Mouse (Mus musculus) c-Kit-positive CD71-negative TER-119-negative erythroid progenitor cells, embryonic 14.5 days (primary cell): ENCODE measurements around the gene Six4.
"Not testable (repeated sequence)": the region's sequence is repeated elsewhere in the genome, so short reads cannot be mapped to it uniquely, and the experiment has no call there.

Experiments
- DNase-seq: peaks from one replicate; pipeline ENCODE4 v3.0.0-alpha.2; 2013; ENCODE audit warnings: low read depth

Gene Six4

GRCm38 (mm10) chr12:73088500-73088899 is 24.8 kb downstream of the Six4 start:
- no peak for DNase-seq

GRCm38 (mm10) chr12:73087086-73087485 is 26.2 kb downstream of the Six4 start:
- DNase-seq: no peak

GRCm38 (mm10) chr12:73085739-73086630 is 27.3 kb downstream of the Six4 start:
- no peak for DNase-seq

- DNase-seq: no peak
Observed at GRCm38 (mm10) chr12:73083773-73084172, 29.5 kb downstream of the Six4 start.

- not testable (repeated sequence) for DNase-seq
Observed at GRCm38 (mm10) chr12:73081828-73082227, 31.4 kb downstream of the Six4 start.

- no peak for DNase-seq
Observed at GRCm38 (mm10) chr12:73060805-73061410, 52.3 kb downstream of the Six4 start.

GRCm38 (mm10) chr12:73057492-73057891 is 55.8 kb downstream of the Six4 start:
- DNase-seq: no peak

- DNase-seq: no peak
Observed at GRCm38 (mm10) chr12:73055451-73055850, 57.8 kb downstream of the Six4 start.

- no peak for DNase-seq
Observed at GRCm38 (mm10) chr12:73054576-73055185, 58.6 kb downstream of the Six4 start.

GRCm38 (mm10) chr12:73053668-73054241 is 59.5 kb downstream of the Six4 start, which contains the start of gene Six1:
Six1 (minus strand) TSS chr12:73053887.
- no peak for DNase-seq

- DNase-seq: no peak
Observed at GRCm38 (mm10) chr12:73052651-73053591, 60.3 kb downstream of the Six4 start.

GRCm38 (mm10) chr12:73052036-73052650 is 61.1 kb downstream of the Six4 start:
- no peak for DNase-seq

- no peak for DNase-seq
Observed at GRCm38 (mm10) chr12:73050811-73051580, 62.3 kb downstream of the Six4 start.

GRCm38 (mm10) chr12:73050305-73050704 is 63.0 kb downstream of the Six4 start:
- no peak for DNase-seq
